Mouse (Mus musculus): ENCODE measurements around the gene Pdxk.
"Not testable (repeated sequence)": the region's sequence is repeated elsewhere in the genome, so short reads cannot be mapped to it uniquely, and the experiment has no call there.

Pdxk gene

DNA sequence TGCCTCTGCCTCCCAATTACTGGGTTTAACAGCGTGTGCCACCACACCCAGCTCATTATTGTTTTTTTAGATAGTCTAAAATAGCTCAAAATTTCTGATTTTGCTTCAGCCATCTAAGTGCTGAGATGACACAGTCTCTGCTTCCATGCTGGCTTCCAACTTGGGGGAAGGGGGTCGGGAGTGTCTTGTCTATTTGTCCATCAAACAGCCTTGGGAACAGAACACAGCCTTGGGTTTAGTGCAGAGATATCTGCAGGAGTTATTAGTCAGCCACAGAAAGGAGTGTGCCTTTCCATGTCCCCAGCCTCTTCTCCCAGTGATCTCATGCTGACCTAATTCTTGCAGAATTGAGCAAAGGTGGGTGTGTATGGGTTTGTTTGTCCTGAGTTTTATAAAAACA, 46.0 kb downstream of the Pdxk start:
- ATAC-seq (ENCODE audit: low TSS enrichment), result no peak

DNA sequence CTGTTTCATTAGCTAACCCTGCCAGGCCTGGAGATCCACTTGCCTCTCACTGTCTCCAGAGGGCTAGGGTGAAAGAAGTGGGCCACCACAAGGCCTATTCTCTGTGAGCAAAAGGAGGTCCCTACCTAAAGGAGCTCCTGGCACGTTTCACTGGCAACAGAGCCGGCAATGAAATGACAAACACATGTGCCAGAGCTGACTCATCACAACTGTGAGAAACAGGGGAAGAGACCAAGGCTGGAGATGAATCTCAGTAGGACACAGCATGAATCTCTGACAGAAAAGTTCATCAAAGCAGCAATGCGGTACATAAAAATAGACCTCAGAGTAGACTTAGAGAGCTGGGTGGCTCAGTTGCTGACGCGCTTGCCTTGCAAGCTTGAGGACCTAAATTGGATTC, 46.9 kb downstream of the Pdxk start:
- ATAC-seq (ENCODE audit: low TSS enrichment), result peak; percentile 77

DNA sequence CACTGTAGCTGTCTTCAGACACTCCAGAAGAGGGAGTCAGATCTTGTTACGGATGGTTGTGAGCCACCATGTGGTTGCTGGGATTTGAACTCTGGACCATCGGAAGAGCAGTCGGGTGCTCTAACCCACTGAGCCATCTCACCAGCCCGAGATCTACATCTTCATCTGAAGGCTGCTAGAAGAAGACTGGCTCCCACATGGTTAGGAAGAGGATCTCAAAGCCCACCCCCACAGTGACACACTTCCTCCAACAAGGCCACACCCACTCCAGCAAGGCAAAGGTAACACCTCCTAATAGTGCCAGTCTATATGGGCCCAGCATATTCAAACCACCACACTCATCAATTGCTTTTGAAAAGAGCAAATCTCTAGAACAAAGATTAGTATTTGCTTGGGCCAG, 49.8 kb downstream of the Pdxk start:
- not testable (repeated sequence) for ATAC-seq (ENCODE audit: low TSS enrichment)

DNA sequence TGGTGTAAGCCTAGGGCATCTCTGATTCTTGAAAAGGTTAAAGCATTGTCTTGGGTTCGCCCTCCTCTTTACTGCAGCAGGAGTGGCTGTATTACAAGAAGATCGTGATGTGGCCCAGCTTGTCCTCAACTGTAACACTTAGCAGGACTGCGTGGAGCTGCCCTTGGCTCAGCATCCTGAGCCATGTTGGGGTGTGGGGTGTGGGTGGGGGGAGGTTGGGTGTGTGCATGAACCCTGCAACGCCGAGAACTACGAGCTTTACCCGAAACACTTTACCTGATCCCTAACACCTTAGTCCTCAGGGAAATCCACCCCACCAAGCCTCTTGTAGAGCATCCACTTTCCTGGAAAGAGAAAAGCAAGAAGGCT, 51.6 kb downstream of the Pdxk start:
- no peak; the same call in 1 of the 2 replicates for ATAC-seq (ENCODE audit: low TSS enrichment)

DNA sequence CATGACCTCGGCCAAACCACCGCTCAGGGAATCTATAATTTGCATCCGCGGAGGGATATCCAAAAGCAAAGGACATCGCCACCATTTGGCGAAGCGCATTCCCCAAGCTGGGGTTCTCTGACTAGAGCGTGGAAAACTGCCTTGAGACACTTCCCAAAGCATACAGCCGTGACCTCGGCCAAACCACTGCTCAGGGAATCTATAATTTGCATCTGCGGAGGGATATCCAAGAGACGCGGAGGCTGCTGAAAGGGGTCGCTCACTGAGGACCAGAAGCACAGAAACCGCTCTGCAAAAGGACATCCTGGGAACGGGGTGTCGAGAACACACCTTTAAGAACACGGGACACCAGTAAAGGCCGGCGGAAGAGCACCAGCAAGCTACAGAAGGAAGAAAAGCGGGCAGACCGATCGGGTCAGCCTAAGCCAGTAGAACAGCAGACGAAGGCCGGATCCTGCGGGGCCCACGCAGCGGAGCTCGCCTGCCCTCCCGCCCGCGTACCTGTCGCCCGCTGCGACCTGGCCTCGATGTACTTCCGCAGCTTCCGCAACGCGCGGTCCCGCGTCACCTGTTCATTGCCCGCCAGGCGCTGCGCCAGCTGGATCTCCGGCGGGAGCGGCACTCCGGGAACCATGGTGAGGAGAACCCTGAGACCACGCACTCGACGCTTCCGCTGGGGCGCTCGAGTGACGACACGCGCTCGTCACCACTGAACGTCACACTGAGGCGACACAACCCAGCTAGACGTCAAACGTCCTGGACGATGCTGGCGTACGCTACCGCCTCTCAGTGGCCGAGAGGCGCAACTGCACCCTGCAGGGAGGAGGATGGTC, 52.2 kb downstream of the Pdxk start, which contains the start of gene Rrp1:
Gene Rrp1, minus strand, starts transcription at position 725 of the 833 bp plus-strand sequence.
- ATAC-seq (ENCODE audit: low TSS enrichment), result peak; percentile 96

DNA sequence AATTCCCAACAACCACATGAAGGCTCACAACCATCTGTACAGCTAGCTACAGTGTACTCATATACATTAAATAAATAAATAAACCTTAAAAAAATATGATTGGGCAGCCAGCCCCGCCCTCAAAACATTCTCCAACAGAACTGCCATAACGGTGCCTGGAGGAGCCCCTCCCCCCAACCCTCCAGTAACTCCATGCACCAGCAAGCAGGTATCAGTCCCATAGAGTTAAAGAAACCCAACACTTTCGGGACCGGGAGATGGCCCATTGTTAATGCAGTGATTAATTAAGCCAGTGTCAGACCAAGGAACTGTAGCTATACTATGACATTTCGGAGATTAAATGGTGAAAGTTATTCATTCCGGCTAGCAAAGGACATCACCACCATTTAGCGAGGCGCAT, 52.9 kb downstream of the Pdxk start:
- ATAC-seq (ENCODE audit: low TSS enrichment), result no peak

DNA sequence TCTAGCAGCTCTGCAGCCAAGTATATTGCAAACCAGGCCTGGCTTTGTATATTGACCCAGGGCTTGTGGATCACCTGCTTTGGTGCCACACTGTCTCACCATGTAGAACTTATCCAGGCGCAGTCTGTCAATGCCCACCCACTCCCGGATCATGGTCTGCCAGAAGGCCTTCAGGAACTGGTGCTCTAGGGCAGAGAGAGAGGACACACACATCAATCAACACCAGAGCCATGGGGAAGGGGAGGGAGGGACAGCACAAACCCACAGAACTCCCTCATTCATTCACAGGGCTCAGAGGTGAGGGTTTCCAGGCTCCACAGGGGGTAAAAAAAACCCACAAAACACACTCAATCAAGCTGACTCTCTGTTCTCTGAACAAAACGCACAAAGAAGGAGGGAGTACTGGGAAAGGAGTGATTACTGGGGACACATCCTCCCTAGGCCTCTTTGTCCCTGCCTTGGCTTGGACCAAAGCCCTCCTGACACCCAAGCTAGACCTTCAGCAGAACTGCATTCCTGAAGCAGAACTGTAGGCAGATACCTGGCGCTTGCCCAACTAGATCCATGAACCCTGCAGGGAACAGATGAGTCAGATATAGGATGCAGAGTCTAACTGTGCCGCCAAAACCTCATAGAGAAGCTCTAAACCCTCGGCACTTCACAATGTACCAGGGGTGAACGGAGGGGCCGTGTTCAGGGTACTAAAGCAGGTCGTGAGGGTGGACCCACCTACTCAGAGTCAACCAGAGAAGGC, 55.6 kb downstream of the Pdxk start:
- ATAC-seq (ENCODE audit: low TSS enrichment), result no peak

DNA sequence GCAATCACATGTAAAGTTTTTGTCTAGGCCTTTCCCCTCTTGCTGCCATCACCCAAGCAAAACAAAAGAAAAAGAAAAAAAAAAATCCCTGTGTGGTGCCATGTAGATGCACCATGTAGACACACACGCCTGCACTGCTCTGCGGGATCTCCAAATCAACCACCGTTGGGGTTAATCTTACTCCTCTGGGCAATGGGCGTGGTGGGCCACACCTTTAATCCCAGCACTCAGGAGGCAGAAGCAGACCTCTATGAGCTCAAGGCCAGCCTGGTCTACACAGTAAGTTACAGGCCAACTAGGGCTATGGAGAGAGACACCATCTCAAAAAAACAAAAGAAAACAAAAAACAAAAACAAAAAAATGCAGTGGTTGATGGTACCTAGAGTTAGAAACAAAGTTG, 57.6 kb downstream of the Pdxk start:
- ATAC-seq (ENCODE audit: low TSS enrichment), result no peak

DNA sequence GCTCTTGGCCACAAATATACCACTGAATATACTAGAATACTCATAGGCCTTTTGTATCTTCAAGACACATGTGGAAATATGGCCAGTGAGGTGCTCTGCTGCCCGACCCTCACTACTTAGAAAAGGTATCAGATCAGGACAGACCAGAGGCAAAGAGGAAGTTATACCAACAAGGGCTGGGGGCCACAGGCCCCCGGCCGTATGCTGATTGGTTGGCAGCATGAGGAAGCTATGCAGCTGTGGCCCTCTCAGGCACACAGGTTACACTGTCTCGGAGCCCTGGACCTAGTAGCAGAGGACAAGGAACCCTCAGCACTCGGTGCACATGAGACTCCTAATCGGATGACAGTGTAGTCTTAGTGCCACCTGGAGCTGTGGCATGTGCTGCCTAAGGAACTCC, 58.6 kb downstream of the Pdxk start:
- no peak for ATAC-seq (ENCODE audit: low TSS enrichment)

DNA sequence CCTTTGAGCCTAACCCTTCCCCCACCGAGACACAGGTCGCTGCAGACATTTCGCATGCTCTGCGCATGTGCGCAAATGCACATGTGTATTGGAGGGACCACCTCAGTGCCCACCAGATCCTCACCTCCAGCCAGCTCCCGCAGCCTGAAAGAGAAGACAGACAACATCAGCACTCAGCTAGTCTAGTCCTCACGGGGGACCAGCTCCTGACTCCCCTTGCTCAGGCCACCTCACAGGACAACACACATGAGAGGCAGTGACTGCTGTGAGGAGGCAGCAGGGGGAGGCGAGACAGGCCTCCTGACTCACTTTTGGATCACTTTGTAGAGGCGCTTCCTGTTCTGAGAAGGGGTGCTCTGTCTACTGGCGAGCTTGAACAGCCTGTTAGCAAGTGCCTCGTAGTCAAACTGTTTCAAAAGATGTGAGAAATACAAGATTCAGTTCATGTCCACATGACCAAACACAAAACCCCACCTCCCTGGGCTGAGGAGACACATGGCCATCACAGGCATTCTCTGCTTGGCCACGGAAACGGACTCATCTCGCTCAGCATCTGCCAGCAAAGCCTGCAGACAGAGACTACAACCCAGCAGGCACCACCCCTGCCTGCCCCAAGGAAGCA, 62.4 kb downstream of the Pdxk start:
- ATAC-seq (ENCODE audit: low TSS enrichment), result no peak

DNA sequence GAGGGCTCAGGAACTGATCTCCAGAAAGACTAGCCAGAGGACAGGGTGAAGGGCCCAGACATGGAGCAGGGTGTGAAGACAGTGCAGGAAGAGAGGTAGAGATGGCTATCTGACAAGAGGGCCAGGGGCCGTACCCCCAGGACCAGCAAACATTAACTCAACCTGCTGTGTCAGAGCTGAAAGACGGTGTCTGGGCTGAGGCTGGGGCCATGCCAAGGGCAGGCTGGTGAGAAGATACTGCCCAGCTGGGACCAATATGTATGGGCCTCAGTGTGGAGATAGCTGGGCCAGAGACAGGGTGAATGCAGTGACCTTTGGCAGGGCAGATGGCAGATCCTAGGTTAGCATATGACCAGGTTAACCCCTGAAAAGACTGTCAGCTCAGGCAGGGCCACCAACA, 63.6 kb downstream of the Pdxk start:
- ATAC-seq (ENCODE audit: low TSS enrichment), result no peak

DNA sequence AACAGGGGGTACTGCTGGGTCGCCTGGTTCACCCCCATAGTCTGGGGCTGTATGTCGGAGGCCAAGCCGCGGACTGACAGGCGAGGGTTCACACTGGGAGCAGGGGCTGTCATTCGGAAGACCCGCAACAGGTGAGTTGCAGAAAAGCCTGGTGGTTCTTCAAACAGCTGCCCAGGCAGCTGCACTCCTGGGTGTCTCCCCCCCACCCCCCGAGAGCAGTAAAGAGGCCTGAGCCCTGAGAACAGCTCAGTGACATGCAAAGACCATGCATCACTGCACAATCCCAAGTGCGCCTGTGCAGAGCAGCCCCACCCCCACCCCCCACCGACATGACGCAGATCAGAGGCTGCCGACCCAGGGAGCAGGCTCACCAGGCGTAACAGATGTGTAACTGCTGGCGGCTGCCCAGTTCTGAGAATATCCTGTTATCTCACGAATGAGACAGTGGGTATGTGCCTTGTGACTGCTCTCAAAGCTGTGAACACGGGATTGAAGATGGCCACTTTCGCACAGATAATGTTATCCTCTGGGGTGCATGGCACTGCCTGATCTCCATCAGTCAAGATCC, 65.6 kb downstream of the Pdxk start:
- 0 out of 2 replicates have a peak, but pooled peaks have one; percentile 7 for ATAC-seq (ENCODE audit: low TSS enrichment)

DNA sequence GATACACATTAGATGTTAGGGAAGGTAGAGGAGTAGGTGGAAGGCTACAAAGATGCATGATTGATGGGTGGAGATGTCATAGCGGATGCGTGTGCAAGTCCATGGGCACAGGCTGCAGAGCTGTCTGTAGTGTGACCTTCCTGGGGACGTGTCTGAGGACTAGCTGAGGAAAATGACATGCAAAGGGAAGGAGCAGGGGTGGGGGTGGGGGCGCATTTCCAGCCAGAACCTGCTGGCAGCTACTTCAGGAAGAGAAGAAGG, 68.2 kb downstream of the Pdxk start:
- ATAC-seq (ENCODE audit: low TSS enrichment), result 0 out of 2 replicates have a peak, but pooled peaks have one; percentile 6

DNA sequence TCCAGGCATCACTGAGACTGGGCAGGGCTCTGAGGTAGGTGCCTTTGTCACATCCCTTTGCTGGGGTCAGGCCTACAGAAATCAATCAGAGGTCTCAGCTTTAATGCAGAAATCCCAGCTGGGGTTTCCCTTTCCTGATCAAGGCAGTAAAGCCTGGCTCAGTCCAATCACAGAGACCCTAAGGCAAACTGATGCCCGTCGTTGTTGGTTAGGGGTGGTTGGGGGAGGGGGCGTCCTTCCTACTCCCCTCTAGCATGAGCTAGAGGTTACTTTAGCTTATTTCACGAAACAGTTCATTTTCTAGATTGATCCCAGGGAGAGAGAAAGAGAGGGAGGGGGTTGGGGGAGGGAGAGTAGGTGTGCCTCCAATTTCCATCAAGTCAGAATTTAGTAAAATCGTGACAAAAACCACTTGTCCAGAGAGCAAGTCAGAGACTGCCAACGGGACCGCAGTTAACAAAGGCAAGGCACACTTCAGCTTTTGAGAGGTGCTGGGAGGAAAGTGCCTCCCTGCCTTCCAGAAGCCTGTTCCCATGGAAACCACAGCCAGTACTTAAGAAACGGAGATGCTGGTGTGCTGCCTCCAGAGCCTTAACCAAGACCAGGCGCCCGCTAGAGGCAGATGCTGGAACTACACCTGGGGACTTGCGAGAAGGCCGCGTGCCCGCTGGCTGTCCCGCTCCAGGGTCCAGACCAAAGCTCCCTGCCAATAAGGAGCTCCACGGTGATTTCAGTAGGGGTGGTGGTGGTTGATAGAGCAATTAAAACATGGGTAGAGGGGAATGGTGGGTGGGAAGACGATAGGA, 68.8 kb downstream of the Pdxk start:
- peak; percentile 93 for ATAC-seq (ENCODE audit: low TSS enrichment)

DNA sequence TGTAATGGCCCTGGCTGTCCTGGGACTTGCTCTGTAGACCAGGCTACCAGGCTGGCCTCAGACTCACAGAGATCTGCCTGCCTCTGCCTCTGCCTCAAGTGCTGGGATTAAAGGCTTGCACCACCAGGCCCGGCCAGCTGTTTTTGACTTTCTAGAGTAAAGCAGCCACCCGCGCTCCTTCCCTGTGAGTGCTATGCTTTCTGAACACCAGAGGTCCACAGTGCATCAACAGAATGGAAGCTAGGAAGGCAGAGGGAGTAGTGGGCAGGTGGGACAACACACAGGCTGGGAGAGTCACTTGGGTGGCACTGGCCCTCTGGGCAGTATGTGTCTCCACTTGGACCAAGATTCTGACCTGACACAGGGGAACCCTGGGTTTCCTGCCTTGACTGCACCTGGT, 69.4 kb downstream of the Pdxk start:
- no peak for ATAC-seq (ENCODE audit: low TSS enrichment)

DNA sequence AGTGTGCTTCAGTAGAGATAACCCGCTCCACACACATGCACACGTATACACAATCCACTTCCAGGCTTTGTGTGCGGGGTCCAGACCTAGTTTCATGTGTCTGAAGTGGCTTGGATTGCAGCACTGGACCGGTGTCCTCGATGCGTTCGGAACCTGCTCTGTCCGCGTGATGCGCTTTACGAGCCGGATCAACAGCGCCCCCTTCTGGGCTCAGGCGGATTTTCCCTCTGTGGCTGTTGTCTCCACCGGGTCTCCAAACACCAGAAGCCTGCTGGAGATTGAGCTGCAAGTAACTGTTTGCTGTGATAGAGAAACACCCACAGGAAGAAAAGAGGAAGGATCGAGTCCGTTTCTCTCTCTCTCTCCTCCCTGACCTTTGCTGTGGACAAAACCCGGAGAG, 72.7 kb downstream of the Pdxk start:
- peak; percentile 5; the same call in 1 of the 2 replicates for ATAC-seq (ENCODE audit: low TSS enrichment)

DNA sequence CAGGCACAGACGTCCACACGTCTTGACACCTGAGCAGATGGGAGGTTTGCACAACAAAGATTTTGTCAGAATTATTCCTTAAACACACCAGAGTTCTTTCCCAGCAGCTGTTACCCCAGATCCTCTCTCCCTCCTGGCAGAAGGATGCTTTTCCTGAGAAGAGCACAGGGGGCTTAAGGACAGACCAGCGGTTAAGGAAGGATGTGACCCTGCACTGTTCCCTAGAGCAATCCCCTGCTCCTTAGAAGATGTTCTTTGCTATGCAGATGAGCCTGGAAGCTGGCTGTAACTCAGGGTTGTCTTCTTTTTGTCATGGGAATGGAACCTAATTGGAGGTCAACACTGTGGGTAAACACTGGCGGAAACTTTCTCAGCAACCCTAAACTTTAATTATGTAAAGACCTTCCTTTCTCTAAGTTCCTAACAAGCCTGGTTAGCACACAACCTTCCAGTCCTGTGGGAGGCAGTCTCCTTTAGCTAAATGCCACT, 73.7 kb downstream of the Pdxk start:
- ATAC-seq (ENCODE audit: low TSS enrichment), result no peak

DNA sequence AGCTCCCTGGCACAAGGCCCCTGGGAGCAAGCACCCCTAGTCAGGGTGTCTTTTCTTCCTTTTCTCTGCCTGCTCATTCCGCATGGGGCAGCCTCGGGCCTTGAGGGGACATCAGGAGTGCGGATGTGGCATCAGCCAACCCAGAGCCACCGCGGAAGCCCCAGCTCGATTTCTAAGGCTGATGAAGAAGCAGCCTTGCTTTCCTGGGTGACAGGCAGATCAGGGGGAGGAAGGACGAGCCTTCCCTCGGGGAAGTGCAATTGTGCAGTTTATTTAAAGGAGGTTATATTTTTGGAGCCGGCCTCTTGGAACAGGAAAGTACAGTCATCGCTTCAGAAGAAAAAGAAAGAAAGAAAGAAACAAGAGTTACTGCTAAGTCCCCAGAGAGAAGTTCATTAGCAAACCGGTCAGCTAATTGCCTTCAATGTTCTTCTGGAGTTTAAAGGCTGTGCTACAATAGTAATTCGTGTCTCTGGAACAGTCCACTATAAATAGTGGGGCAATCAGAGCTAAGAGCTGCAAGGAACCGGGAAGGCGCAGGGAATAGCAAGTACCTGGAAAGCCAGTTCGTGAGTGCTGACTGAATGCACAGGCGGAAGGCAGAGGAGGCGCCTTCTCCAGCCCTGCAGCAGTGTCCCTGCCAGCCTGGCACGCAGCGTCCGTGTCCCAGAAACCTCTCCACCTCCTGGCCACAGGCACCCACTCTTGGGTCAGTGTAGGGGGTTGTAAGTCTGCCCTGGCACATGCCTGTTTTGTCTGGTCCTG, 76.4 kb downstream of the Pdxk start:
- peak; percentile 66 for ATAC-seq (ENCODE audit: low TSS enrichment)

Data from frontal cortex, adult (tissue).